Mouse (Mus musculus): ENCODE data around the gene Klc3. TPM values are rescaled to one million over a fixed set of nuclear protein-coding genes. Genes with fewer than 3 reads are reported as not detected.

Klc3 gene
- total and polyA plus RNA-seq, 2 experiments from 2014 or later: 2.9 to 3.0 TPM

DNA sequence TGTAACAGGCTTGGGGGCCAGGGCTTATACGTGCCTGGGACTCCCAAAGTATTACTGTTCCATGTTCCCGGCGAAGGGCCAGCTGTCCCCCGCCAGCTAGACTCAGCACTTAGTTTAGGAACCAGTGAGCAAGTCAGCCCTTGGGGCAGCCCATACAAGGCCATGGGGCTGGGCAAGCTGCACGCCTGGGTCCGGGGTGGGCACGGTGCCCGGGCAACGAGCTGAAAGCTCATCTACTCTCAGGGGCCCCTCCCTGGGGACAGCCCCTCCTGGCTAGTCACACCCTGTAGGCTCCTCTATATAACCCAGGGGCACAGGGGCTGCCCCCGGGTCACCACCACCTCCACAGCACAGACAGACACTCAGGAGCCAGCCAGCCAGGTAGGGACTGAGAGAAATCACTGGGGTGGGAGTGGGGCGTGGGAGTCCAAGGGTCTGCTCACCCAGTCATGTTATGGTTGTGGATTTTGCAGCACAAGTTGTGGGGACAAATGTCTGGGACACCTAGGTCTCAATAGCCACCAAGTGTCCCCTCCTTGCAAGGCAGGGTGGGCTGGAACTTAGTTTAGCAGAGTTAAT, 7.0 kb upstream of the Klc3 start:
- H3K9me3 ChIP-seq (ENCODE audit: low read length): peaks cover 6% of the 10 kb centered on the region; the same call in 1 of the 2 replicates
- WGBS: 73% methylated on average over 11 of the region's 11 CpGs
- H3K27me3 ChIP-seq (ENCODE audit: insufficient read depth, low read length): peaks cover 3% of the 10 kb centered on the region; the same call in 1 of the 2 replicates
- H3K4me3 ChIP-seq (ENCODE audit: low read depth, low read length): no peak overlapping the region
- H3K27ac ChIP-seq (ENCODE audit: low read depth, low read length): no peak overlapping the region
- DNase-seq (no peak), ATAC-seq (no peak)
- no peak overlapping the region for H3K4me2 ChIP-seq (ENCODE audit: low read depth)
- no peak overlapping the region for H3K9ac ChIP-seq
- no peaks in the 10 kb centered on the region for H3K36me3 ChIP-seq (ENCODE audit: insufficient read depth)
- H3K4me1 ChIP-seq (ENCODE audit: insufficient read depth): no peaks in the 10 kb centered on the region
- no peak for TF ChIP-seq CTCF (IDR thresholded peaks at IDR 0.05; ENCODE audit: low read depth)

DNA sequence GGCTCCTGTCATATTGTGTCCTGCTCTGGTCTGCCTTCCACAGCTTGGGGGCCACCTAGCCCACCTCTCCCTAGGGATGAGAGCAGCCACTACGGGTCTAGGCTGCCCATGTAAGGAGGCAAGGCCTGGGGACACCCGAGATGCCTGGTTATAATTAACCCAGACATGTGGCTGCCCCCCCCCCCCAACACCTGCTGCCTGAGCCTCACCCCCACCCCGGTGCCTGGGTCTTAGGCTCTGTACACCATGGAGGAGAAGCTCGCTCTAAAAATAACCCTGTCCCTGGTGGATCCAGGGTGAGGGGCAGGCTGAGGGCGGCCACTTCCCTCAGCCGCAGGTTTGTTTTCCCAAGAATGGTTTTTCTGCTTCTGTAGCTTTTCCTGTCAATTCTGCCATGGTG, 5.8 kb upstream of the Klc3 start:
- no peak overlapping the region for H3K4me2 ChIP-seq (ENCODE audit: low read depth)
- no peaks in the 10 kb centered on the region for H3K36me3 ChIP-seq (ENCODE audit: insufficient read depth)
- H3K9ac ChIP-seq: no peak overlapping the region
- H3K27ac ChIP-seq (ENCODE audit: low read depth, low read length): no peak overlapping the region
- no peaks in the 10 kb centered on the region for H3K4me1 ChIP-seq (ENCODE audit: insufficient read depth)
- H3K9me3 ChIP-seq (ENCODE audit: low read length): peaks cover 6% of the 10 kb centered on the region; the same call in 1 of the 2 replicates
- H3K4me3 ChIP-seq (ENCODE audit: low read depth, low read length): no peak overlapping the region
- 67% methylated on average over 6 of the region's 6 CpGs for WGBS
- TF ChIP-seq CTCF (IDR thresholded peaks at IDR 0.05; ENCODE audit: low read depth): no peak
- H3K27me3 ChIP-seq (ENCODE audit: insufficient read depth, low read length): peaks cover 8% of the 10 kb centered on the region; the same call in 1 of the 2 replicates
- ATAC-seq: no peak
- no peak for DNase-seq

DNA sequence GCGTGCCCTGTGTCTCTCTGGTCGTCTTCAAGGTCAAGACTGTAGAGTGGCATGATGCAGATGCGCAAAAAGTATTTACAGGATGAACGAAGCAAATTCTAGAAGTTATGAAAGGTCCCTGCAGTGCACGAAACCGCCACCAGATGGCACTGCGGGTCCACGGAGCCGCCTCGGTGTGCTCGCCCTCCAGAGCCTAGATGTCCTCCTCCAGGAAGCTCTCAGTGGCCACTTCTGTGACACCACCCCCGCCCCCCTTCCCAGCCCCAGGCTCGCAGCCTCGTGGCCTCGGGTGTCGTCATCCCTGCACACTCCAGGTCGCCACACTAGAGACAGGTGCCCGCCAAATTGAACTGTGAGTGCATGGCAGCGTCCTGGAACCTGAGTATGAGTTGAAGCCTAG, 1.5 kb upstream of the Klc3 start:
- 3% methylated on average over 19 of the region's 19 CpGs for WGBS
- H3K27ac ChIP-seq (ENCODE audit: low read depth, low read length): no peak overlapping the region
- peak; percentile 95 for TF ChIP-seq CTCF (IDR thresholded peaks at IDR 0.05; ENCODE audit: low read depth)
- ATAC-seq: peak; percentile 80
- H3K36me3 ChIP-seq (ENCODE audit: insufficient read depth): no peaks in the 10 kb centered on the region
- no peaks in the 10 kb centered on the region for H3K4me1 ChIP-seq (ENCODE audit: insufficient read depth)
- DNase-seq: peak; percentile 90
- no peaks in the 10 kb centered on the region for H3K9me3 ChIP-seq (ENCODE audit: low read length)
- peak overlapping the region; percentile 32 for H3K4me2 ChIP-seq (ENCODE audit: low read depth)
- no peak overlapping the region for H3K4me3 ChIP-seq (ENCODE audit: low read depth, low read length)
- H3K27me3 ChIP-seq (ENCODE audit: insufficient read depth, low read length): peaks cover 33% of the 10 kb centered on the region
- H3K9ac ChIP-seq: no peak overlapping the region

DNA sequence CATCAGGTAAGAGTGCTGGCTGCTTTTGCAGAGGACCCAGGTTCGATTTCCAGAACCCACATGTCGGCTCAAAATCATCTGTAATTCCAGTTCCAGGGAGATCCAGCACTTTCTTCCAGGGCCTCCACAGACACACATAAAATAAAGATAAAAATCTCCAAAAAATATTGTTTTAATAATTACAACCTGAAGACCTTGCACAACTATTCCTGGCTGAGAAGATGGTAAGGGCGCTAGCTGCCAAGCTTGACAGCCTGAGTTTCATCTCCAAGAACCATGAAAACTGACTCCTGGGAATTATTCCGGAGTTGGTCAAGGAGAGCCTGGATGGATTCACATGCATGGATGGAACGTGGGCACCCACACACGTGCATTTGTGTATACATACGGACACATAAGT, 572 bp upstream of the Klc3 start, which contains the start of gene Ckm:
TSS of gene Ckm (plus strand) at position 301 of the 400 bp plus-strand sequence.
- H3K4me2 ChIP-seq (ENCODE audit: low read depth): peak within 1 kb of the TSS; percentile 89
- DNase-seq (no peak), ATAC-seq (no peak)
- peaks cover 33% of the 10 kb centered on the region for H3K27me3 ChIP-seq (ENCODE audit: insufficient read depth, low read length)
- no peaks in the 10 kb centered on the region for H3K4me1 ChIP-seq (ENCODE audit: insufficient read depth)
- H3K9me3 ChIP-seq (ENCODE audit: low read length): no peaks in the 10 kb centered on the region
- no peak for TF ChIP-seq CTCF (IDR thresholded peaks at IDR 0.05; ENCODE audit: low read depth)
- H3K9ac ChIP-seq: peak within 1 kb of the TSS; percentile 44
- no peaks in the 10 kb centered on the region for H3K36me3 ChIP-seq (ENCODE audit: insufficient read depth)
- H3K27ac ChIP-seq (ENCODE audit: low read depth, low read length): no peak within 1 kb of the TSS
- H3K4me3 ChIP-seq (ENCODE audit: low read depth, low read length): peak within 1 kb of the TSS; percentile 46
- 46% methylated on average over 7 of the region's 7 CpGs for WGBS

DNA sequence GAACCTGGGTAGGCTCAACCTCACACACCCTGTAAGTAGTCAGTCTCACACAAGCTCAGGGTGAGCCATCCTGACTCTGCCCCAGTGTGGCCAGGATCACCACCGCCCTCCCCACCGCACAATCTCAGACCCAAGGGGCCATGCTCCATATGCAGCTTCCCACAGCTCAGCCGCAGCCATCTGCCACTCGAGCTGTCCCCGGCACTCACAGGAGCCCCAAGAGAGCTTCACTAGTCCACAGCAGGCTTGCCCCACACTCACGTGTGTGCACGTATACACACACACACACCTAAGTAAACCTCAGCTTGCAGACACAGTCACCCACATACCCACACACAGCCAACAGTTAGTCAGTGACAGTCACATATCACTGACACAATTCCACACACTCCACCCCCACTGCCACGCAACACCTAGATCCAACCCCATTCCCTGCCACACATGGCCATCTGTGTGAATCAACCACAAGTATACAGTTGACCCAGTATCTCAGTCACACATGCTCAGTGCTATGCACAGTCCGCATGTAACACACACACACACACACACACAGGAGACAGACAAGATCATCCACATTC, 1.3 kb downstream of the Klc3 start:
- DNase-seq (no peak), ATAC-seq (no peak)
- no peak overlapping the region for H3K4me2 ChIP-seq (ENCODE audit: low read depth)
- H3K4me1 ChIP-seq (ENCODE audit: insufficient read depth): no peaks in the 10 kb centered on the region
- no peak overlapping the region for H3K9ac ChIP-seq
- H3K4me3 ChIP-seq (ENCODE audit: low read depth, low read length): no peak overlapping the region
- TF ChIP-seq CTCF (IDR thresholded peaks at IDR 0.05; ENCODE audit: low read depth): no peak
- no peak overlapping the region for H3K27ac ChIP-seq (ENCODE audit: low read depth, low read length)
- H3K27me3 ChIP-seq (ENCODE audit: insufficient read depth, low read length): peaks cover 33% of the 10 kb centered on the region
- 88% methylated on average over 9 of the region's 9 CpGs for WGBS
- H3K9me3 ChIP-seq (ENCODE audit: low read length): no peaks in the 10 kb centered on the region
- H3K36me3 ChIP-seq (ENCODE audit: insufficient read depth): no peaks in the 10 kb centered on the region

DNA sequence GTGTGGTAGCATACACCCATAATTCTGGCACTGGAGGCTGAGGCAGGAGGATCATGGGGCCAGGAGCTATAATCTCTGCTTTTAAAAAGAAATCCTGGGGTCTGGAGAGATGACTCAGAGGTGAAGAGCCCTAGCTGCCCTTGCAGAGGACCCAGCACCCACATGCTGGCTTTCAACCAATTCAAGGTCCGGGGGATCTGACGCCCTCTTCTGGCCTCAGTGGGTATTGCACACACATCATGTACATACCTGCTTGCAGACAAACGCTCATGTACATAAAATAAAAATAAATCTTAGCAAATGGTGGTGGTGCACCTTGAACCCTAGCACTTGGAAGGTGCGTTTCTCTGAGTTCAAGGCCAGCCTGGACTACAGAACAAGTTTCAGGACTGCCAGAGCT, 3.0 kb downstream of the Klc3 start:
- WGBS: 88% methylated on average over 4 of the region's 4 CpGs
- no peak overlapping the region for H3K9ac ChIP-seq
- no peak overlapping the region for H3K27ac ChIP-seq (ENCODE audit: low read depth, low read length)
- no peak for DNase-seq
- H3K4me3 ChIP-seq (ENCODE audit: low read depth, low read length): no peak overlapping the region
- peaks cover 30% of the 10 kb centered on the region for H3K27me3 ChIP-seq (ENCODE audit: insufficient read depth, low read length)
- H3K4me1 ChIP-seq (ENCODE audit: insufficient read depth): no peaks in the 10 kb centered on the region
- no peak overlapping the region for H3K4me2 ChIP-seq (ENCODE audit: low read depth)
- ATAC-seq: no peak
- no peaks in the 10 kb centered on the region for H3K9me3 ChIP-seq (ENCODE audit: low read length)
- TF ChIP-seq CTCF (IDR thresholded peaks at IDR 0.05; ENCODE audit: low read depth): peak; percentile 24; the same call in 1 of the 2 replicates
- H3K36me3 ChIP-seq (ENCODE audit: insufficient read depth): 0 out of 2 replicates have a peak, but pooled peaks cover 2% of the 10 kb centered on the region

Measured in forebrain, postnatal 0 days (tissue).